Mouse (Mus musculus): ENCODE data around the gene Gab3.
A peak's percentile ranks its signal among the peaks of the same experiment; 100 is the strongest.

The Gab3 gene

GRCm38 (mm10) chrX:75084774-75085508 is at the start of gene Gab3:
Gene Gab3 (minus strand): TSS chrX:75085458.
- DNase-seq (ENCODE audit: low read depth, low spot score) = peak; percentile 83

GRCm38 (mm10) chrX:75130467-75131160 is 45.4 kb upstream of the Gab3 start, which contains the start of gene Mpp1:
Gene Mpp1 (minus strand): TSS chrX:75131016.
- peak; percentile 93 for DNase-seq (ENCODE audit: low read depth, low spot score)

- peak; percentile 7 for DNase-seq (ENCODE audit: low read depth, low spot score)
Observed at GRCm38 (mm10) chrX:75129474-75129873, 44.2 kb upstream of the Gab3 start.

- peak; percentile 71 for DNase-seq (ENCODE audit: low read depth, low spot score)
Observed at GRCm38 (mm10) chrX:75128333-75128980, 43.2 kb upstream of the Gab3 start.

GRCm38 (mm10) chrX:75126893-75127292 is 41.6 kb upstream of the Gab3 start:
- no peak for DNase-seq (ENCODE audit: low read depth, low spot score)

GRCm38 (mm10) chrX:75125606-75126005 is 40.3 kb upstream of the Gab3 start:
- no peak for DNase-seq (ENCODE audit: low read depth, low spot score)

- no peak for DNase-seq (ENCODE audit: low read depth, low spot score)
Observed at GRCm38 (mm10) chrX:75115550-75115949, 30.3 kb upstream of the Gab3 start.

- no peak for DNase-seq (ENCODE audit: low read depth, low spot score)
Observed at GRCm38 (mm10) chrX:75102293-75102692, 17.0 kb upstream of the Gab3 start.

- no peak for DNase-seq (ENCODE audit: low read depth, low spot score)
Observed at GRCm38 (mm10) chrX:75098799-75099198, 13.5 kb upstream of the Gab3 start.

GRCm38 (mm10) chrX:75096163-75096770 is 11.0 kb upstream of the Gab3 start:
- peak; percentile 13 for DNase-seq (ENCODE audit: low read depth, low spot score)

GRCm38 (mm10) chrX:75095369-75096162 is 10.3 kb upstream of the Gab3 start, which contains the start of gene Dkc1:
Gene Dkc1 (plus strand): TSS chrX:75095854.
- DNase-seq (ENCODE audit: low read depth, low spot score) = peak; percentile 98

GRCm38 (mm10) chrX:75085654-75086053 is 396 bp upstream of the Gab3 start:
- DNase-seq (ENCODE audit: low read depth, low spot score) = no peak

- peak; percentile 50 for DNase-seq (ENCODE audit: low read depth, low spot score)
Observed at GRCm38 (mm10) chrX:75083982-75084773, 1.1 kb downstream of the Gab3 start.

- DNase-seq (ENCODE audit: low read depth, low spot score) = peak; percentile 7
Observed at GRCm38 (mm10) chrX:75082351-75082750, 2.9 kb downstream of the Gab3 start.

GRCm38 (mm10) chrX:75056120-75056775 is 29.0 kb downstream of the Gab3 start:
- DNase-seq (ENCODE audit: low read depth, low spot score) = no peak

- DNase-seq (ENCODE audit: low read depth, low spot score) = peak; percentile 47
Observed at GRCm38 (mm10) chrX:75046921-75047635, 38.2 kb downstream of the Gab3 start.

GRCm38 (mm10) chrX:75045931-75046330 is 39.3 kb downstream of the Gab3 start:
- no peak for DNase-seq (ENCODE audit: low read depth, low spot score)

GRCm38 (mm10) chrX:75044595-75044994 is 40.7 kb downstream of the Gab3 start:
- no peak for DNase-seq (ENCODE audit: low read depth, low spot score)

GRCm38 (mm10) chrX:75036626-75037025 is 48.6 kb downstream of the Gab3 start:
- no peak for DNase-seq (ENCODE audit: low read depth, low spot score)
